Mouse (Mus musculus): Measurements from ENCODE around the gene B3gnt9. TPM values are rescaled to one million over a fixed set of nuclear protein-coding genes. Genes with fewer than 3 reads are reported as not detected.
A peak's percentile ranks its signal among the peaks of the same experiment; 100 is the strongest.

The B3gnt9 gene
- 0.74 and 1.0 TPM in 2 replicates for polyA plus RNA-seq (2012)

- H3K27me3 ChIP-seq (ENCODE audit: control insufficient read depth) = peaks cover 23% of the 10 kb centered on the region
- no peak for TF ChIP-seq TAL1 (IDR thresholded peaks at IDR 0.05; ENCODE audit: low read length)
- no peak for TF ChIP-seq GATA1 (IDR thresholded peaks at IDR 0.05; ENCODE audit: low read length)
- H3K4me3 ChIP-seq (replicated peaks) = peak within 1 kb of the TSS; percentile 83
- peaks cover 53% of the 10 kb centered on the region for H3K4me1 ChIP-seq (ENCODE audit: control insufficient read depth)
- H3K9me3 ChIP-seq (ENCODE audit: control insufficient read depth, low read length) = no peaks in the 10 kb centered on the region; the same call in 1 of the 2 replicates
- peaks cover 50% of the 10 kb centered on the region for H3K36me3 ChIP-seq (ENCODE audit: control insufficient read depth)
Measured at GRCm38 (mm10) chr8:105254966-105255350, at the start of gene B3gnt9. Gene B3gnt9 (minus strand): TSS chr8:105255153.

GRCm38 (mm10) chr8:105303874-105304273 is 48.9 kb upstream of the B3gnt9 start:
- Histone ChIP-seq H3K36me3 (ENCODE audit: control insufficient read depth) (peaks cover 100% of the 10 kb centered on the region), H3K4me1 (ENCODE audit: control insufficient read depth) (peaks cover 82% of the 10 kb centered on the region), H3K4me3 (replicated peaks) (peak overlapping the region; percentile 16)

GRCm38 (mm10) chr8:105303396-105303795 is 48.4 kb upstream of the B3gnt9 start:
- Histone ChIP-seq H3K9me3 (ENCODE audit: control insufficient read depth, low read length) (no peaks in the 10 kb centered on the region), H3K4me1 (ENCODE audit: control insufficient read depth) (peaks cover 86% of the 10 kb centered on the region), H3K36me3 (ENCODE audit: control insufficient read depth) (peaks cover 100% of the 10 kb centered on the region), H3K4me3 (replicated peaks) (peak overlapping the region; percentile 25), H3K27me3 (ENCODE audit: control insufficient read depth) (no peaks in the 10 kb centered on the region)
- TF ChIP-seq GATA1 (IDR thresholded peaks at IDR 0.05; ENCODE audit: low read length) = no peak

More at GRCm38 (mm10) chr8:105303874-105304273, 48.9 kb upstream of the B3gnt9 start:
- H3K27me3 ChIP-seq (ENCODE audit: control insufficient read depth) = no peaks in the 10 kb centered on the region
- H3K9me3 ChIP-seq (ENCODE audit: control insufficient read depth, low read length) = no peaks in the 10 kb centered on the region
- TF ChIP-seq TAL1 (IDR thresholded peaks at IDR 0.05; ENCODE audit: low read length) (no peak), GATA1 (IDR thresholded peaks at IDR 0.05; ENCODE audit: low read length) (no peak)

GRCm38 (mm10) chr8:105299962-105300361 is 45.0 kb upstream of the B3gnt9 start:
- Histone ChIP-seq H3K4me3 (replicated peaks) (peak overlapping the region; percentile 67), H3K36me3 (ENCODE audit: control insufficient read depth) (peaks cover 80% of the 10 kb centered on the region), H3K9me3 (ENCODE audit: control insufficient read depth, low read length) (no peaks in the 10 kb centered on the region), H3K4me1 (ENCODE audit: control insufficient read depth) (peaks cover 88% of the 10 kb centered on the region), H3K27me3 (ENCODE audit: control insufficient read depth) (no peaks in the 10 kb centered on the region; the same call in 1 of the 2 replicates)
- TF ChIP-seq GATA1 (IDR thresholded peaks at IDR 0.05; ENCODE audit: low read length) (peak; percentile 91), TAL1 (IDR thresholded peaks at IDR 0.05; ENCODE audit: low read length) (peak; percentile 84)

GRCm38 (mm10) chr8:105298351-105299252 is 43.6 kb upstream of the B3gnt9 start:
- no peaks in the 10 kb centered on the region; the same call in 1 of the 2 replicates for H3K27me3 ChIP-seq (ENCODE audit: control insufficient read depth)
- H3K4me1 ChIP-seq (ENCODE audit: control insufficient read depth) = peaks cover 77% of the 10 kb centered on the region
- H3K36me3 ChIP-seq (ENCODE audit: control insufficient read depth) = peaks cover 67% of the 10 kb centered on the region
- no peaks in the 10 kb centered on the region for H3K9me3 ChIP-seq (ENCODE audit: control insufficient read depth, low read length)
- TF ChIP-seq GATA1 (IDR thresholded peaks at IDR 0.05; ENCODE audit: low read length) = 0 out of 2 replicates have a peak, but pooled peaks have one; percentile 15
- TF ChIP-seq TAL1 (IDR thresholded peaks at IDR 0.05; ENCODE audit: low read length) = no peak
- peak overlapping the region; percentile 67 for H3K4me3 ChIP-seq (replicated peaks)

GRCm38 (mm10) chr8:105297511-105298192 is 42.7 kb upstream of the B3gnt9 start, which contains the start of gene E2f4:
Gene E2f4 (plus strand): TSS chr8:105297663.
- TF ChIP-seq TAL1 (IDR thresholded peaks at IDR 0.05; ENCODE audit: low read length) (no peak), GATA1 (IDR thresholded peaks at IDR 0.05; ENCODE audit: low read length) (no peak)
- Histone ChIP-seq H3K27me3 (ENCODE audit: control insufficient read depth) (peaks cover 5% of the 10 kb centered on the region), H3K9me3 (ENCODE audit: control insufficient read depth, low read length) (no peaks in the 10 kb centered on the region), H3K36me3 (ENCODE audit: control insufficient read depth) (peaks cover 57% of the 10 kb centered on the region), H3K4me3 (replicated peaks) (peak within 1 kb of the TSS; percentile 67), H3K4me1 (ENCODE audit: control insufficient read depth) (peaks cover 68% of the 10 kb centered on the region)

- TF ChIP-seq GATA1 (IDR thresholded peaks at IDR 0.05; ENCODE audit: low read length) (no peak), TAL1 (IDR thresholded peaks at IDR 0.05; ENCODE audit: low read length) (no peak)
- Histone ChIP-seq H3K27me3 (ENCODE audit: control insufficient read depth) (peaks cover 5% of the 10 kb centered on the region), H3K36me3 (ENCODE audit: control insufficient read depth) (peaks cover 41% of the 10 kb centered on the region), H3K4me3 (replicated peaks) (peak within 1 kb of the TSS; percentile 67), H3K4me1 (ENCODE audit: control insufficient read depth) (peaks cover 55% of the 10 kb centered on the region), H3K9me3 (ENCODE audit: control insufficient read depth, low read length) (no peaks in the 10 kb centered on the region)
Measured at GRCm38 (mm10) chr8:105295895-105296573, 41.1 kb upstream of the B3gnt9 start, which contains the start of gene Exoc3l. Gene Exoc3l (minus strand): TSS chr8:105296101.

DNA sequence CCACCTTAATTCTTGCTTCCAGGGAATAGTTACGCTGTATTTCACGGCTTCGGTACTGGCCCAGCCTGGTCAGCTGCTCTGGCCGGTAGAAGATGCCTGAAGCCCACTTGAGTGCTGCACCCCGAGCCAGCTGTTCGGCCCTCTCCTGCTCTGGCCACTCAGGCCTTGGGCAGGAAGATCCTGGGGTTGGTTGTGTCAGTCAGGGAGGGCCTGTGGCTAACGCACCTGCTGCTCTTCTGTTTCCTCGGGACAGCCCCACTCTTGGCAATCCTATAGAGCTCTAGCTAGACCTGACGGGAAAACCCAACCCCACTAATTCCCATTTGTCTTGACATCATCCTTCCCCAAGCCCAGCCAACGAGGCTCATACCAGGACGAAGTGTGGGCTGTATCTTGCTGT is 40.3 kb upstream of the B3gnt9 start:
- Histone ChIP-seq H3K4me1 (ENCODE audit: control insufficient read depth) (peaks cover 55% of the 10 kb centered on the region), H3K9me3 (ENCODE audit: control insufficient read depth, low read length) (no peaks in the 10 kb centered on the region), H3K27me3 (ENCODE audit: control insufficient read depth) (peaks cover 12% of the 10 kb centered on the region), H3K4me3 (replicated peaks) (peak overlapping the region; percentile 31), H3K36me3 (ENCODE audit: control insufficient read depth) (peaks cover 33% of the 10 kb centered on the region)
- TF ChIP-seq GATA1 (IDR thresholded peaks at IDR 0.05; ENCODE audit: low read length) (no peak), TAL1 (IDR thresholded peaks at IDR 0.05; ENCODE audit: low read length) (0 out of 3 replicates have a peak, but pooled peaks have one; percentile 7)

Data from erythroblast, embryonic 14.5 days (primary cell).